Mouse (Mus musculus) limb, embryonic 14.5 days (tissue): Measurements from ENCODE around the gene Glmn. TPM values are rescaled to one million over a fixed set of nuclear protein-coding genes. Genes with fewer than 3 reads are reported as not detected.
A peak's percentile ranks its signal among the peaks of the same experiment; 100 is the strongest.

Source experiments
- ATAC-seq: fragments of 200-750 bp; cut with Nextera tagmentation; 2 replicates; pipeline ENCODE4 v1.8.0; 2017; ENCODE audit warnings: low read depth, moderate number of reproducible peaks, moderate TSS enrichment; ENCODE audit not compliant: low FRiP score
- DNase-seq: peaks from one replicate; pipeline ENCODE4 v3.0.0-alpha.2; 2015; ENCODE audit warnings: low spot score
- H3K27ac ChIP-seq: fragments of 300-500 bp; sonication (generic); replicated peaks from 2 replicates; pipeline ENCODE4 v1.5.1; 2014; ENCODE audit warnings: low read depth, mild to moderate bottlenecking, low read length, moderate library complexity, mixed read lengths
- H3K27me3 ChIP-seq: fragments of 300-500 bp; sonication (generic); 2 replicates; pipeline ENCODE4 v1.6.1; 2014; ENCODE audit warnings: low read length, mixed read lengths; ENCODE audit not compliant: control insufficient read depth, insufficient read depth
- H3K36me3 ChIP-seq: fragments of 300-500 bp; sonication (generic); 2 replicates; pipeline ENCODE4 v1.6.1; 2014; ENCODE audit warnings: mild to moderate bottlenecking, low read length, moderate library complexity, mixed read lengths; ENCODE audit not compliant: control insufficient read depth, insufficient read depth
- H3K4me1 ChIP-seq: fragments of 300-500 bp; sonication (generic); 2 replicates; pipeline ENCODE4 v1.6.1; 2014; ENCODE audit warnings: antibody characterized with exemption, low read length, mixed read lengths; ENCODE audit not compliant: control insufficient read depth, insufficient read depth
- H3K4me2 ChIP-seq: fragments of 300-500 bp; sonication (generic); replicated peaks from 2 replicates; pipeline ENCODE4 v1.6.1; 2014; ENCODE audit warnings: low read depth, mild to moderate bottlenecking, low read length, moderate library complexity; ENCODE audit not compliant: severe bottlenecking
- H3K4me3 ChIP-seq: fragments of 300-500 bp; sonication (generic); replicated peaks from 2 replicates; pipeline ENCODE4 v1.5.1; 2014; ENCODE audit warnings: low read length
- H3K9ac ChIP-seq: fragments of 300-500 bp; sonication (generic); 2 replicates; pipeline ENCODE4 v1.6.1; 2014; ENCODE audit warnings: mild to moderate bottlenecking, low read depth, low read length, moderate library complexity; ENCODE audit not compliant: severe bottlenecking
- H3K9me3 ChIP-seq: fragments of 300-500 bp; sonication (generic); 2 replicates; pipeline ENCODE4 v1.6.1; 2016; ENCODE audit warnings: low read length; ENCODE audit not compliant: control insufficient read depth
- POLR2A ChIP-seq: fragments of 200-500 bp; IDR thresholded peaks from 2 replicates; pipeline ENCODE4 v1.8.0; 2012; ENCODE audit warnings: inconsistent platforms, mild to moderate bottlenecking, moderate library complexity, borderline replicate concordance; ENCODE audit not compliant: insufficient read depth, insufficient read length; ENCODE audit errors: extremely low read depth
- WGBS: fragments of 180-500 bp; shearing (Covaris S2); extraction: QIAGEN DNeasy Blood & Tissue Kit; methylation state at CpG from one replicate; pipeline ENCODE4 v1.1.7; 2014; 5-methylcytosine and 5-hydroxymethylcytosine counted together
- polyA plus RNA-seq, 2 experiments: library from polyadenylated mRNA; depleted of rRNA in 1 of 2; stranded (reverse) in 1 of 2; unstranded in 1 of 2; fragments of >200 nt; fragmentation: Nextera tagmentation in 1 of 2; extraction: Ambion mirVana in 1 of 2; gene quantifications; 2 replicates each; pipeline versions ENCODE4 v1.2.1 to v1.2.3; 2012 to 2014

Glmn gene
- polyA plus RNA-seq, 2 experiments = 19.1 to 30.7 TPM

DNA sequence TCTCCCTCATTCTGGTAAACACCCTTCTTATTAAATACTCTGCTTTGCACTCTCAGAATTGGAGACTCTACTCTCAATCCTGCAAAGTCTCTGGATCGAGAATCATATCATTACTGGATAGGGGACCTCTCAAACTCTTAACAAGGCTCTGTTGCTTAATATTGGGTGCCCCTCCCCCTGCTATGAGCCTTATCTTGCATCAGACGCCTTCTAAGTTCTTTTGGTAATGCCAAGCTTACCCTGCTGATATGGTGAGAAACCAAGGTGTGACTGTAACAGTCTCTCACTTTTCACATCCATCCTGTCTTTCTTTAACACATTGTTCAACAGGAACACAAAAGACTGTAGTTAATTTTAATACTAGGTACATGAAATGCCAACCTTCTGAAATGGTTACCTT lies 64.1 kb downstream of the Glmn start:
- H3K4me1 ChIP-seq = no peaks in the 10 kb centered on the region
- H3K9me3 ChIP-seq = no peaks in the 10 kb centered on the region
- no peak for TF ChIP-seq POLR2A
- H3K4me3 ChIP-seq = no peak overlapping the region
- DNase-seq (no peak), ATAC-seq (no peak)
- no peak overlapping the region for H3K27ac ChIP-seq
- H3K36me3 ChIP-seq = no peaks in the 10 kb centered on the region
- no peaks in the 10 kb centered on the region for H3K27me3 ChIP-seq
- no peak overlapping the region for H3K4me2 ChIP-seq
- 67% methylated on average over 2 of the region's 2 CpGs for WGBS
- H3K9ac ChIP-seq = no peak overlapping the region

DNA sequence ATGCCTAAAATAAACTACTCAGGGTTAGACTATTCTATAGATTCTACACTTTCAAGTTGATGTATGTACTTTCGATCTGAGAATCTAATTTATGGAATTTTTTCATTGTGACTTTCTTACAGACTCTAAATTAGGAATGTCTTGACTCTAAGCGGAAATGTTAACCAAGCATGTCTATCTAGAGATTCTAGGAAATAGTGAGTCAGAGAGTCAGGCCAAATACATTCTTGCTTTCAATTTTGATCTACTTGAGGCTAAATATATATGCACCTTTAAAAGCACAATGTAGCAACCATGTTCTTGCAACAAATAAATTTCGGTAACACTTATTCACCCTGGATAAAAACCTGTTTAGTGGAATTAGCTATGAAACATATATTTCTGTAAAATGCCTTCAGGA lies 68.8 kb downstream of the Glmn start:
- no peak for ATAC-seq
- DNase-seq = no peak
- Histone ChIP-seq H3K4me2 (no peak overlapping the region), H3K27me3 (no peaks in the 10 kb centered on the region), H3K36me3 (no peaks in the 10 kb centered on the region), H3K9me3 (no peaks in the 10 kb centered on the region), H3K4me3 (no peak overlapping the region), H3K4me1 (no peaks in the 10 kb centered on the region), H3K27ac (no peak overlapping the region), H3K9ac (no peak overlapping the region)
- TF ChIP-seq POLR2A = no peak
- WGBS = 89% methylated on average over 3 of the region's 3 CpGs

DNA sequence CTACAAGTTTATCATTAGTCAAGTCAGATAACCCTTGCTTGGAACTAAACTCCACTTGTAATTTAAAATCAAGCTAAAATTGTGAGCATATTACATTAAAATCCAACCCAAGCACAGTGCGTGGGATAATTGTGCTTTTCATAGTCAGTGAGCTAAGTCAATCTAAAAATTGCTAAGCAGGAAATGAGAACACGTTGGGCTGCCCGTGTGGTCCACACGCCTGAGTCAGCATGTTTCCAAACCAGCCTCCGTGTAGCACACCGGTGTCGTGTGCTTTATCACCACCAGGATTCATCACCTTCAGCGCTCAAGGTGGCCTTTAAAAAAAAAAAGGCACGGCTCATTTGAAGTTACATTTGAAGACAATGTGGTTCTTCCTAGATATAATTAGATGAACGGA lies 73.4 kb downstream of the Glmn start:
- ATAC-seq (no peak), DNase-seq (peak; percentile 11)
- Histone ChIP-seq H3K9me3 (no peaks in the 10 kb centered on the region), H3K9ac (no peak overlapping the region), H3K36me3 (no peaks in the 10 kb centered on the region), H3K4me2 (no peak overlapping the region), H3K4me1 (no peaks in the 10 kb centered on the region), H3K27ac (no peak overlapping the region), H3K27me3 (no peaks in the 10 kb centered on the region), H3K4me3 (no peak overlapping the region)
- no peak for TF ChIP-seq POLR2A
- 66% methylated on average over 10 of the region's 10 CpGs for WGBS

DNA sequence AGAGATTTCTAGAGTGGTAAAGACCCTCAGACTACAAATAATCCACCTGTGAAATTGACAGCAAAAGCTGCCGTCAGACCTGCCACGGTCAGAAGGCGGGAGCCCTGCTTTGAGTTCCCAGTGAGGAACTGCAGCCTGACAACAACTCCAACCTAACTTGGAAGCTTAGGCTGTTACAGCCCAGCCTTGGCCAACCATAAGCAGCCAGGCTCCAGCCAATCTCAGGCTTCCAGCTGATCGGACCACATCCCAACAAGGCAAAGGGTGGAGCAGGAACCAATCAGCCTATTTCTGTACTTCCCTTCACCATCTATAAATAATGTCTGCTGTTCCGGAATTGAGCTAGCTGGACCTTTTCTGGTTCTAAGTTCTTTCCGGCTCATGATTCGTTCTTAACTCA lies 75.8 kb downstream of the Glmn start:
- H3K9ac ChIP-seq = no peak overlapping the region
- H3K27me3 ChIP-seq = no peaks in the 10 kb centered on the region
- H3K4me1 ChIP-seq = no peaks in the 10 kb centered on the region
- H3K9me3 ChIP-seq = no peaks in the 10 kb centered on the region
- no peak for ATAC-seq
- TF ChIP-seq POLR2A = no peak
- DNase-seq = no peak
- WGBS = 75% methylated on average over 7 of the region's 7 CpGs
- no peak overlapping the region for H3K4me3 ChIP-seq
- no peaks in the 10 kb centered on the region for H3K36me3 ChIP-seq
- no peak overlapping the region for H3K27ac ChIP-seq
- no peak overlapping the region for H3K4me2 ChIP-seq

DNA sequence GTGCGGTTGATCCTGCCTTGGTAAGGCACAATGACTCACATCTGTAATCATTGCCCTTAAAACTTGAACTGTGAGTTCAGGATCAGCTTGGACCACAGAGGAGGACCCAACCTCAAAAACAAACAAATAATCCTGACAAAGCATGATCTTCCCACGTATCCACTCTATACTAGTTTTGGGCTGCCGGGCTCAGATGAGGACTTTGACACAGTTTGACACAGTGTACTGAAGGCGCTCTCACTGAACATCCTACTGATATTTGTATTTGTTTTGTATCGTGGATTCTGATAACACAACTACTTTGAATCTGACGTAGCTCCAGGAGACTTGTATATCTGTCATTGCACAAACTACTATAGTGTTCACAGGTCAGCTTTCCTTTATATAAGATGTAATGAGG lies 76.3 kb downstream of the Glmn start:
- no peaks in the 10 kb centered on the region for H3K9me3 ChIP-seq
- 92% methylated on average over 6 of the region's 6 CpGs for WGBS

DNA sequence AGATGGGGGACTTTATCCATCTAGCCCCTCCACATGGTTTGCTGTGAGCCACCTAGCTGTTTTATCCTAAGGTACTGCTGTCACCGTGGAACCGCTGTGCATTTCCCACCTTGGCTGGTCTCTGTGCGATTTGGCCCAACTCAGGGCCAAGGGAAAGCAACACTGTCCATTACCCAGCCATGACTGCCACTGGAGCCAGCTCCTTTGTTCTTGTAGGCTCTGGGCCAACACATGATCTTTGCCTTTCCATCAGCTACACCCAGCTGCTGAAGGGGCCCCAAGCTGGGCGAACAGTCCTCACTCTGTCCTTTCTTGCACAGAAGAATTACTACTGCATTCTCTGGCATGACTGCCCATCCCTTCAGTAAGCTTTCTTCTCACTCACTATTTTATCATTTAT lies 79.1 kb downstream of the Glmn start:
- ATAC-seq = no peak
- DNase-seq = no peak
- Histone ChIP-seq H3K36me3 (no peaks in the 10 kb centered on the region), H3K9ac (no peak overlapping the region), H3K9me3 (no peaks in the 10 kb centered on the region), H3K27ac (no peak overlapping the region), H3K4me1 (no peaks in the 10 kb centered on the region), H3K4me2 (no peak overlapping the region), H3K4me3 (no peak overlapping the region), H3K27me3 (no peaks in the 10 kb centered on the region)
- WGBS = 98% methylated on average over 4 of the region's 4 CpGs
- TF ChIP-seq POLR2A = no peak

More for the DNA sequence above, 76.3 kb downstream of the Glmn start:
- no peak overlapping the region for H3K4me3 ChIP-seq
- TF ChIP-seq POLR2A = no peak
- ATAC-seq (no peak), DNase-seq (no peak)
- no peaks in the 10 kb centered on the region for H3K4me1 ChIP-seq
- no peak overlapping the region for H3K4me2 ChIP-seq
- no peak overlapping the region for H3K9ac ChIP-seq
- no peak overlapping the region for H3K27ac ChIP-seq
- no peaks in the 10 kb centered on the region for H3K36me3 ChIP-seq
- no peaks in the 10 kb centered on the region for H3K27me3 ChIP-seq
